Mouse (Mus musculus): ENCODE results near the gene Gldn. TPM values are rescaled to one million over a fixed set of nuclear protein-coding genes. Genes with fewer than 3 reads are reported as not detected.

Gene Gldn
- not detected in 2 replicates for polyA plus RNA-seq (2012)

- no peak for TF ChIP-seq GATA1 (IDR thresholded peaks at IDR 0.05; ENCODE audit: low read length)
Measured at GRCm38 (mm10) chr9:54286331-54286987, at the start of gene Gldn. Gene Gldn, plus strand, starts transcription at chr9:54286486.

- no peak for TF ChIP-seq GATA1 (IDR thresholded peaks at IDR 0.05; ENCODE audit: low read length)
Measured at GRCm38 (mm10) chr9:54244869-54245665, 41.2 kb upstream of the Gldn start.

DNA sequence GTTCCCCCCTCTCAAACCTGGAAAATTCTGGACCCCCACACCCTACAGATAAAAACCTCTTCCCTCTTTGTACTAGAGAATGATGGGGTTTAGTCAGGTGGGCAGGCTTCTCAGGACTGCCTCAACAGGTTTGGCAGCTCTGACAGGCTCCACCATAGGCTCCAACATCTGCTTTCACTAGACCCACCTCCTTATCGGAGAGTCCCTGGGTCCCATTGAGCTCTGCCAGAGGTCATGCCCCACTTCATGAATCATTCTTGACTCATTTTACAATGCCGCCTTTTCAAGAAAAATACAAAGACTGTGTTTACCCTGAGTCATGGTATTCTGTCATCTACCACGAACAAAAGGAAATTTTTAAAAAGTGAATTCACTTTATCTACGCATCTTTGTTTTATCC lies 21.5 kb upstream of the Gldn start:
- no peak for TF ChIP-seq GATA1 (IDR thresholded peaks at IDR 0.05; ENCODE audit: low read length)

- no peak for TF ChIP-seq GATA1 (IDR thresholded peaks at IDR 0.05; ENCODE audit: low read length)
Measured at GRCm38 (mm10) chr9:54268010-54268409, 18.3 kb upstream of the Gldn start, which contains the start of gene Cyp19a1. Gene Cyp19a1, minus strand, starts transcription at chr9:54268110.

DNA sequence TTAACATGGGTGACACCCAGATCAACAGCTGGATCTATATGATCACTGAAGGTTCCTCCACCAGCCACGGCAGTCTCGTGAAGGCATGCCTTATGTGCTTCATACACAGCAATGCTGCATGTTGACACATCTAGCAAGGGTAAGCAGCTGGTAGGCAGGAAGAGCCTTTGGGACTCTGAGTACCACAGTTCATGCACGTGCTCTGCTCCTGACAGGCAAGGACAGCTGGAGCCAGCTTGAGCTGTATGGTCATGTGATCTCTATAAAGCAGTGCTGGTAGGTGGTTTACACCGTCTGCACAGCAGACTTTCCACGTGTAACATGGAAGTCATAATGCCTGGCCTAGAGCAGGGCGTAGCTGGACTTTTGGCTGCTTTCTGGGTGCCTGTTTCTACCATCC lies 16.3 kb upstream of the Gldn start:
- TF ChIP-seq GATA1 (IDR thresholded peaks at IDR 0.05; ENCODE audit: low read length) = no peak

- TF ChIP-seq GATA1 (IDR thresholded peaks at IDR 0.05; ENCODE audit: low read length) = no peak
Measured at GRCm38 (mm10) chr9:54270889-54271288, 15.4 kb upstream of the Gldn start.

DNA sequence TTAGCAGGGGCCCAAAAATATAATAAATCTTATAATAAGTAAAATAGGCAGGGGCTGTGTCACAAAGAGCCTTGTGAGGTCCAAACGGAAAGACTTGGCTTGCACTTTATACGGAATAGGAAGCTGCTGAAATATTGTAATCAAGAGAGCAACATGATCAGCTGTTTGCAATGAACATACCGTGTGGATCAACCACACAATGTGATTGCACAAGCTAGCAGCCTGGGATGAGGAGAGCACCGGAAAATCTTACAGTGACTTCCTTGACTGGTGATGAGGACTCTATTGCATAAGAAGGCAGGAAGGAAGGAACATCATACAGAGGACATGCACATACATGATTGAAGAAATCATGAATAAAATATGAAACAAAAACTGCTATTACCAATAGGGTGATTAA lies 11.0 kb upstream of the Gldn start:
- TF ChIP-seq GATA1 (IDR thresholded peaks at IDR 0.05; ENCODE audit: low read length) = no peak

GRCm38 (mm10) chr9:54279046-54279589 lies 7.2 kb upstream of the Gldn start:
- TF ChIP-seq GATA1 (IDR thresholded peaks at IDR 0.05; ENCODE audit: low read length) = no peak

DNA sequence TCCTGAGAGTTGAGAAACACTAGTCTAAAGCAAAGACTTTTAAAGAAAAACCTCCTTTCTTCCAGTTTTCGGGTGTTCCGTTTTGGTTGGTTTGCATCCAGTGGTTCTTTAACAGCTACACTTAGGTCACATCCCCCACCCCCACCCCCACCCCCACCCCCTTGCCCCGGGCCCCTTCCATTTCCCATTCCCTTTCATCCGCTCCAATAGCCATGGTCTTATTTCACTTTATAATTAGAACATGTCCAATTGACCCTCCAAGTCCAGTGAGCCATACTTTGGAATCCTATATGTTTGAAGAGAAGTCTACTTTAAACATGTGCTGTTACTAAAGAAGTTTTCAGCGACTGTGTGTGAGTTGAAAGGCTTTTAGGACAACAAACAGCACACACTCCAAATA lies 1.5 kb downstream of the Gldn start:
- no peak for TF ChIP-seq GATA1 (IDR thresholded peaks at IDR 0.05; ENCODE audit: low read length)

GRCm38 (mm10) chr9:54299389-54299788 lies 13.1 kb downstream of the Gldn start:
- no peak for TF ChIP-seq GATA1 (IDR thresholded peaks at IDR 0.05; ENCODE audit: low read length)

GRCm38 (mm10) chr9:54299792-54300191 lies 13.5 kb downstream of the Gldn start:
- no peak for TF ChIP-seq GATA1 (IDR thresholded peaks at IDR 0.05; ENCODE audit: low read length)

DNA sequence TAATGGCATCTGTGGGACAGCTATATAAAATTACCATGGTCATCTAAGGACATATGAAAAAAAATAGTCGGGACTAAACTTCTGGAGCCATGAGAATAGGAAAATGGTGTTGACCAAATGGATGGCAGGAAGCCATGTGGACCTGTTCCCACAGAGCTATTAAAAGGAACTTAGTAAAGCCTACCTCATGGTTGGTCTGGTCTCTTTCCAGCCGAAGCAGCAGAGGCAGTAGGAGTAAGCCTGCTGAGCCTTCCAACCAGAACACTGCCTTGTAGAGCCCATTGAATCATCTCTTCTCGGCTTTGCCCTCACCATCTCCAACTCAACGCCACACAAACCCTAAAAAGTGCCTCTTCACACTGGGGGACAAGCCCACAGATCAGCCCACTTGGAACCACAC lies 15.0 kb downstream of the Gldn start:
- no peak for TF ChIP-seq GATA1 (IDR thresholded peaks at IDR 0.05; ENCODE audit: low read length)

- TF ChIP-seq GATA1 (IDR thresholded peaks at IDR 0.05; ENCODE audit: low read length) = no peak
Measured at GRCm38 (mm10) chr9:54308209-54308608, 21.9 kb downstream of the Gldn start.

GRCm38 (mm10) chr9:54308751-54309358 lies 22.6 kb downstream of the Gldn start:
- no peak for TF ChIP-seq GATA1 (IDR thresholded peaks at IDR 0.05; ENCODE audit: low read length)

- TF ChIP-seq GATA1 (IDR thresholded peaks at IDR 0.05; ENCODE audit: low read length) = no peak
Measured at GRCm38 (mm10) chr9:54316363-54316762, 30.1 kb downstream of the Gldn start.

GRCm38 (mm10) chr9:54323456-54323855 lies 37.2 kb downstream of the Gldn start:
- TF ChIP-seq GATA1 (IDR thresholded peaks at IDR 0.05; ENCODE audit: low read length) = no peak
